Mouse (Mus musculus) monocyte, adult 2 months (primary cell): ENCODE measurements around the gene Tmem255b.
A peak's percentile ranks its signal among the peaks of the same experiment; 100 is the strongest.

Experiments
- DNase-seq, 2 experiments: peaks; one replicate each; pipeline ENCODE4 v3.0.0; 2022; ENCODE audit warnings: low spot score in 2 of 2, low read depth in 1 of 2

The Tmem255b gene

GRCm38 (mm10) chr8:13434889-13435288, at the start of gene Tmem255b:
Tmem255b (plus strand) TSS chr8:13435189.
- no peak for DNase-seq

DNA sequence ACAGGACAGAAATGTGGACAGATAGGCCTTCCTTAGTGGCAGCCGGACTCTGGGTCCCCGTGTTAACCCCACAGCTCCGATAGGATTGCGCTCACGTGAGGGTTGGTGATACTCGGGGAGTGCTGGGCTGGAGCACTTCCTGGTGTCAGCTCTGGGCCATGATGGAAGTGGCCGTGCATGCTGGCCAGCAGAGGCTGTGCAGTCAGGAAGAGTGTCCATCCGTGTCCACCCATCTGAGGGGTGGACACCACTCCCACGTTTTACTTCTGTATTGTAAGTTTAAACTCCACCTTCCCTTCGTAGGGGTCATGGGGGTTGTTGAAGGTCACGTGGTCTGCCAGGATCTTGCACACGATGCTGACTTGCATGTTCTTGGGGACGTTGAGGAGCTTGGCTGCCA, 48.6 kb upstream of the Tmem255b start:
- no peak for DNase-seq

DNA sequence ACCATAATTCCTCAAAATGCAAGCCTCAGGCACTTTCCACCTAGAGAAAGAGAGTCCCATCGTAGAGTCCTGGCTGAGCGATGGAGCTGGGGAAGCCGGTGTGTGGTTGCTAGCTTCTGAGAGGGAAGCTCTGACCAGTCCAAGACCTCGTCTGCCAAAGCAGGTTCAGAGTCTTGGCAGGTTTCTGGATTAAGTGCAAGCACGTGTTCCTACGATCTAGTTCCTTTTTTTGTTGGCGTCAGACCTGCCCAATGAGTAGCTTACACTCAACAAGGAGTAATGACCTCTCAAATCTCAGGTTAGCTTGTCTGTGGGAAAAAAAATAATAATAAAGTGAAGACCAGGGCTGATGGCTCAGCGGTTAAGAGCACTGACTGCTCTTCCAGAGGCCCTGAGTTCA, 47.3 kb upstream of the Tmem255b start:
- no peak for DNase-seq

DNA sequence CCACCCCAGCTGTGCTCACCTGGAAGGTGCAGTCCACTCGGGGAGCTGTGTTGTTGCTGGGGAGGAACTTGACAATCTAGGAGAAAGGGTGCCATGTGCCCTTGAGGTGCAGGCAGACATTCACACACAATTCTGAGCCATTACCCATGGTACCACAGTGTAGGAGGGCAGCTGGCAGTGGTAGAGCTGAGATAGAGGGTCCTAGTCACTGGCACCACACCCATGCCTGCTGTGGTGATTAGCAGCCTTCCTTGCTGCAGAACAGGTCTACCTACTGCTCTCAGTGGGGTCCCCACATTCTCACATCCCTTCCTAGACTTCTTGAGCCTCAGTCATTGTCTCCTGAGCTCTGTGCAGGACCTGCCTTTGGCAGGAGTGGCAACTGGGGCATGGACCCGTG, 46.2 kb upstream of the Tmem255b start:
- DNase-seq, result no peak

DNA sequence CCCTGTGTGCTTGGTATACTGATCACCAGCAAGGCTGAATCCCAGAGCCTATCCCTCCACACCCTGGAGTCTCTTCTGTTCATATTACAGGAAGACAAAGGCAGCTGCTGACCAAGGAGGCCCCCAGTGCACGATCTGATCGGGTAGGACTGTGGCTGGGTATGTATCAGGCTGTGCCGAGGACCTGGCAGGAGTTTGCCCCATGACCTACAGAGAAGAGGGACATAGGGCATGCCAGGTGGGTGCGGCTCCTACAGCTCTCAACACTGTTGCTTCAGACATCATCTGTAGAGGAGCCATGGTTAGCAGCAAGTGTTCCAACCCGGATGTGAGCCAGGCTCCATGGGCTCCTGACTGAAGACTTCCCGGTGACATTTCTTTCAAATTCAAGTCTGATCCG, 41.1 kb upstream of the Tmem255b start:
- no peak for DNase-seq

GRCm38 (mm10) chr8:13396725-13397124, 38.3 kb upstream of the Tmem255b start, which contains the start of gene Atp4b:
Atp4b (minus strand) TSS chr8:13396825.
- no peak for DNase-seq

DNA sequence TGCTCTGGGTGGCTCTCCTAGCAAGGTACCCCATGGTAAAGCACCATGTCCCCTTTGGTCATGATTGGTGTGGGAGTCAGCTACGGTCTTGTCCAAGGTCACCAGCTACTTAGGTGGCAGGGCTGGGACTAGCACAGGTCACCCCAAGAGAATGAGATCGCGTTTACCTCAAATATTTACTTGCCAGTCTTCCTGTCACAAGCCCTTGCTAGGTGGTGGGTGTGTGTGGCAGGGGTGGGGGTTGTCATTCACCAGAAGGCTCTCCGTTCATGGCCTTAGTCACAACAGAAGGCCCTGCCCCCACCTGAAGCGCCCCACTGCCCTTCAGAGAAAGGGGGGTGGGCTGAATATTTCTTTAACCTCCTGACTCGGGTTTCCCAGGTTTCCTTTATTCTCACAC, 31.5 kb upstream of the Tmem255b start:
- no peak for DNase-seq

DNA sequence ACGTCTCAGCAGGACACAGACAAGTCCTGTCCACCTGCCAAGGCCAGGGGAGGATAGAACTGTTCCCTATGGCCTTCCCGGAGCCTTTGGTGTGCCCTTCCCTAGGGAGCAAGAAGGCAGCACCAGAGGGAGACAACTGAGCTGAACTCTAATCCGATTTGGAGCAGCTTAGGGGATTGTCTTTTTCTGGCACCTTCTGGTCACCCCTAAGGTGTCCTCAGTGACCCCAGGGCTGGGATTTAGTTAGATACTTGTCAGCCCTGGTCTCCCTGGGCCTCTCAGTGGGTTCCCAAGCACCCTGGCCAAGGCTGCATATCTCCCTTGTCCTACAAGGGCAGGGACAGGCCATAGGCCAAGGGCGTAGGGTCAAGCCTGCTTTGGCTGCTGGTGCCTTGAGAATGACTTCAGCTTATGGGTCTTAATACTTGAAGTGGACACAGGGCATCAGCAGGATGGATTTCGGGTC, 30.3 kb upstream of the Tmem255b start, which contains the start of gene Grk1:
Gene Grk1, plus strand, starts transcription at position 416 of the 466 bp plus-strand sequence.
- no peak for DNase-seq

GRCm38 (mm10) chr8:13406011-13406410, 29.0 kb upstream of the Tmem255b start:
- no peak for DNase-seq

- peak in 1 of 2 experiments; percentile 18 for DNase-seq
These were observed 23.4 kb upstream of the Tmem255b start for GRCm38 (mm10) chr8:13411597-13411996.

DNA sequence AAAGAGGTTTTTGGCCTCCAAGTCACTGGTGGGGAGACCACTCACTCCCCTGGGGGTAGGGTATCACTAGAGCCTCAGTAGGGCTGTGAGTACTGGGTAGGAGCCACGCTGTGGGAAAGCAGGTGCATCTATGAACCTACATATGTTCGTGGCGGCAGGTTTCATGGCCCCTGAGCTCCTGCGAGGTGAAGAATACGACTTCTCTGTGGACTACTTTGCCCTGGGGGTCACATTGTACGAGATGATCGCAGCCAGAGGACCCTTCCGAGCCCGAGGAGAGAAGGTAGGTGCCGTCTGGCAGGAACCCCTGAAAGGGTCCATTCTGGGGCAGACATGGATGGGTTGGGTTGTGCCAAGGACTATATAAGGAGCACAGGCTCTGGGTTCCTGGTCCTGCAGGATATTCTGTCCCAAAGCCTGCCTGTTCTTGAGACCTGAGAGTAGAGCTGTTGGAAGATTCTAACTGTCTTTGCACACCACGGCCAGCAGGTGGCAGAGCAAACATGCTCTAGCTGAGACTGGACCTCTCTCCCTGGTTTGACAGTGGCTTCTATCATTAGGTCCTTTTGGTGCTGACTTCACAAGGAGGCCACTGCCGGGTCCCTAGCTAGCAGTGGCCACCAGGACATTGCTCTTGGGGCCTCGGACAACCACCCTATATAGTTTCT, 22.0 kb upstream of the Tmem255b start:
- DNase-seq, result no peak

DNA sequence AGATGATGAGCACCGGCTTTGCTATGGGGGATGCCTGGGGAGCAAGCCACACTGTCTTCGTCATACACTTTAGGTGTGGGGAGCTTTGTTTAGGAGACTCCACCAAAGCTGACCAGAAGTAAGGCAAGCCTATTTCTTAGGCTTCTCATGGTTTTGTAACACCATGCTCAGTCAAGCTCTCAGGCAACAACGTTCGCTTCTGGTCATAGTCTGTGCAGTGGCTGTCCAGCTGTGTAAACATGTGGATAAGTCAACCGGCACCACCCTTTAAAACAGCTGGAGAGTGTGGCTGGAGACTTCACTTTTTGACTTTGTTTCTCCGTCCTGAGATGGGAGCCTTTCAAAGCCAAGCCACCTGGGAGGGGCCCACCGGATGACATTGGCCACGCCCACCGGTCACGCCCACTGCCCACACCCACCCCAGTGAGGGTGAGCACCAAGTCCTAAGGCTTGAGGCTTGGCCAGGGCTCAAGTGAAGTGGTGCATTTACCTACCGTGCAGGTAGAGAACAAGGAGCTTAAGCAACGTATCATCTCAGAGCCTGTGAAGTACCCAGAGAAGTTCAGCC, 21.1 kb upstream of the Tmem255b start:
- no peak for DNase-seq

DNA sequence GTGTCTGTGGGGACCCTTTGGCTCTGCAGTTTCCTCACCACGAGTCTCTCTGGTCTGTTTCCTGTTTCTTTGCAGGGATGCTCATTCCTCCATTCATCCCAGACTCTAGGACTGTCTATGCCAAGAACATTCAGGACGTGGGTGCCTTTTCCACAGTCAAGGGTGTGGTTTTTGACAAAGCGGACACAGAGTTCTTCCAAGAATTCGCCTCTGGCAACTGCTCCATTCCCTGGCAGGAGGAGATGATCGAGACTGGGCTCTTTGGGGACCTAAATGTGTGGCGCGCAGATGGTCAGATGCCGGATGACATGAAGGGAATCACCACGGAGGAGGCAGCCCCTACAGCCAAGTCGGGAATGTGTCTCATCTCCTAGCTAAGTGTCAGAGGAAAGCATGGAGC, 19.1 kb upstream of the Tmem255b start:
- DNase-seq, result no peak

GRCm38 (mm10) chr8:13419111-13419639, 15.8 kb upstream of the Tmem255b start:
- DNase-seq, result no peak

- no peak for DNase-seq
These were observed 14.0 kb upstream of the Tmem255b start for GRCm38 (mm10) chr8:13420970-13421369.

- DNase-seq, result no peak
These were observed 7.6 kb upstream of the Tmem255b start for GRCm38 (mm10) chr8:13427351-13427750.

DNA sequence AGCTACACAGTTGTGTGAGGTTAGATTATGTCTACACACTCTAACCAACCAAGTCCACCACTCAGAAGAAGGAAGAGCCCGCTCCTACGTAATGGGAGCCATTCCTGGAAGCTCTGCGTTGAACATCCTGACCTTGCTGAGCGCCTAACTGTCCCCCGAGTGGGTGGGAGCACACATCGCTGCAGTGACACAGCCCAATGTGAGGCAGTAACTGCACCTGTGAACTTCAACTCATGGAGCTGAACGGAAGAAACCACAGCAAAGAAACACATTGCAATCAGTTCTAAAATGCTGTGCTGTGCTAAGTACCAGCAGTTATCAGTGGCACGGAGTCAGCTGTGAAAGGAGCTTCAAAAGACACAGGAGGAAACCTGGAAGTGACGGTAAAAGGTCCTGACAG, 6.8 kb upstream of the Tmem255b start:
- DNase-seq, result no peak

DNA sequence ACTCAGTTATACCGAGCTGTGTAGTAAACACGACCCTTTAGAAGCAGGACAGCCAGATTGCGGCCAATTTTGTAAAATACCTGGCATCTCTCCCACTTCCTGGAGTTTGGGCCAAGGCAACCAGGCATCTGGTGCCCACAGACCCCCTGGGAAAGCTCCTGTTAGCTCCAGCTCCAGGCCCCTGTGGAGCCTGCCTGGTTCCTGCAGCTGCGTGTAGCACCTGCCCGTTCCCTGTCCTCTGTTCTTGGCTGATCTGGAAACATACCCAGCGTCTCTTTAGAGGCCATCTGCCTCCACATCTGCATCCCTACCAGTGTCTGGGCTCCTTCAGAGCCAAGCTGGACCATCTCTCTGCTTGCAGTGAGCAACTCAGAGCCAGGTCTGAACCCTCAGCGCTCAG, 4.6 kb upstream of the Tmem255b start:
- DNase-seq, result no peak

GRCm38 (mm10) chr8:13430866-13431265, 4.1 kb upstream of the Tmem255b start:
- no peak for DNase-seq

DNA sequence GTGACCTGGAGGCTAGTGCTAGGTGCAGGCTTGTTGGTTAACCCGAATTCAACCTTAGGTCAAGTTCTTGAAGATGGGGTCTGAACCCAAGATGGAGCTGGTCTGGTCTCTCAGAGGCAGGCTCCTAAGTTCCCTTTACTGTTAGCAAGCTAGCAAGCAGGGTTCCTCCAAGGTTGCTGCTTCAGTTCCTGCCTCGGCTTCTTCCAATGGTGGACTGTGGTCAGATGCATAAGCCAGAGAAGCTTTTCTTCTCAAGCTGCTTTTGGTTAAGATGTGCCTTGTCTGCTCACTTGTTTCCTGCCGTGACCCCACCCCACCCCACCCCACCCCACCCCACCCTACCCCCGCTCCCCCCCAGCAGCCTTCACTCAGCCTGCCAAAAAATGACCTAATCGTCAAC, 1.9 kb upstream of the Tmem255b start:
- no peak for DNase-seq

DNA sequence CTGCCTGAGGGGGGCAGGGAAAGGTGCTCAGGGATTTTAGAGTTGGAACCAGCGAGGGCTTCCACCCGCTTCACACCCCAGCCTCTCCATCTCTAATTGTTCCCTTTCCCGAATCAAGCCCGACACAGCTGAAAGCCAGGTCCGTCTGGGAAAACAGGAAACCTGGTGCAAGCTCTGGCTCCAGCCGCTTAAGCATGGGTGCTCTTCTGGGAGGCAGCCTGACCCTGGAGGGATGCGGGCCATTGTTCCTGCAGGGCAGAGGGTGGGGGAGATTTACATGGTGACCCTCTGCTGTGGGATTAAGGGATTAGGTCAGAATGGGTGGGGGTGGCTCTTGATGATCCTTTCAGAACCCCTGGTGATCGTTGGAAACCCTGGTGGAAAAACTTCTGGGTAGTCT, 1.1 kb downstream of the Tmem255b start:
- no peak for DNase-seq

DNA sequence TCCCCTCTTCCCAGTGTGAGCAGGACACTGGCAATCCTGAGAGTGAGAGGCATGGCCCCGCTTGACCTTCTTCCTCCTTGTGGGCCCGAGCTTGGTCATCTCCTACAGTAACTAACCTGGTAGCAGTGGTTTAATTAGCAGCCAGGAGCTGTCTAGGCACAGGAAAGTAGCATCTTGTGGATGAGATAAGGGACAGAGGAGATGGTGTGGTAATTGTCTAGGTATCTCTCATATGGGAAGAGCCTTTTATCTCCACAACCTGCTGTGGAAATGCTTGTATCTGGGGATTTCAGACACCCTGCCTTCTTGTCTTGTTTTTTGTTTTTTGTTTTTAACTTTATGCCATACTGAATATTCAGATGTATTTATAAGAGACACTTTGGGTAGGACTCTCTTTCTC, 2.5 kb downstream of the Tmem255b start:
- DNase-seq, result no peak

- no peak for DNase-seq
These were observed 7.2 kb downstream of the Tmem255b start for GRCm38 (mm10) chr8:13442152-13442551.
